Mouse (Mus musculus): ENCODE data around the gene Itgb3.

Itgb3 gene

GRCm38 (mm10) chr11:104622040-104622962 is 14.5 kb downstream of the Itgb3 start:
- no peak for DNase-seq

- DNase-seq, result peak; percentile 71
These were observed 17.1 kb downstream of the Itgb3 start for GRCm38 (mm10) chr11:104624791-104625391.

GRCm38 (mm10) chr11:104625453-104626402 is 17.9 kb downstream of the Itgb3 start:
- DNase-seq, result no peak

GRCm38 (mm10) chr11:104626635-104627034 is 18.8 kb downstream of the Itgb3 start:
- DNase-seq, result no peak

GRCm38 (mm10) chr11:104627616-104628301 is 20.0 kb downstream of the Itgb3 start:
- DNase-seq, result no peak

GRCm38 (mm10) chr11:104628566-104628965 is 20.8 kb downstream of the Itgb3 start:
- no peak for DNase-seq

- peak; percentile 91 for DNase-seq
These were observed 22.5 kb downstream of the Itgb3 start for GRCm38 (mm10) chr11:104630185-104630835.

- no peak for DNase-seq
These were observed 23.5 kb downstream of the Itgb3 start for GRCm38 (mm10) chr11:104631306-104631705.

GRCm38 (mm10) chr11:104637010-104637409 is 29.2 kb downstream of the Itgb3 start:
- no peak for DNase-seq

GRCm38 (mm10) chr11:104638006-104638405 is 30.2 kb downstream of the Itgb3 start:
- no peak for DNase-seq

- no peak for DNase-seq
These were observed 31.1 kb downstream of the Itgb3 start for GRCm38 (mm10) chr11:104638906-104639305.

GRCm38 (mm10) chr11:104639634-104640033 is 31.8 kb downstream of the Itgb3 start:
- no peak for DNase-seq

- no peak for DNase-seq
These were observed 33.1 kb downstream of the Itgb3 start for GRCm38 (mm10) chr11:104640894-104641293.

- DNase-seq, result no peak
These were observed 35.4 kb downstream of the Itgb3 start for GRCm38 (mm10) chr11:104643236-104643635.

GRCm38 (mm10) chr11:104645402-104645801 is 37.6 kb downstream of the Itgb3 start:
- DNase-seq, result no peak

- no peak for DNase-seq
These were observed 38.4 kb downstream of the Itgb3 start for GRCm38 (mm10) chr11:104646173-104646572.

GRCm38 (mm10) chr11:104646611-104647010 is 38.8 kb downstream of the Itgb3 start:
- DNase-seq, result no peak

- no peak for DNase-seq
These were observed 39.5 kb downstream of the Itgb3 start for GRCm38 (mm10) chr11:104647188-104647867.

GRCm38 (mm10) chr11:104648571-104648970 is 40.8 kb downstream of the Itgb3 start:
- DNase-seq, result no peak

GRCm38 (mm10) chr11:104660599-104660998 is 52.8 kb downstream of the Itgb3 start:
- DNase-seq, result no peak

- no peak for DNase-seq
These were observed 53.3 kb downstream of the Itgb3 start for GRCm38 (mm10) chr11:104661106-104661505.

All from cerebellum, adult 9-11 months (tissue).